Mouse (Mus musculus) spleen, adult 2 months (tissue): ENCODE results near the gene Ugt1a8. TPM values are rescaled to one million over a fixed set of nuclear protein-coding genes. Genes with fewer than 3 reads are reported as not detected.
A peak's percentile ranks its signal among the peaks of the same experiment; 100 is the strongest.

ENCODE experiments used
- DNase-seq, 2 experiments: peaks; one replicate each; pipeline versions ENCODE4 v3.0.0 to v3.0.0-alpha.2; 2012 to 2021; ENCODE audit warnings: low spot score in 2 of 2, low read depth in 1 of 2
- H3K27ac ChIP-seq: fragments of 200-500 bp; 2 replicates; pipeline ENCODE4 v1.5.1; 2012; ENCODE audit warnings: low read length, inconsistent platforms; ENCODE audit not compliant: insufficient read depth
- H3K27me3 ChIP-seq: fragments of 200-500 bp; 2 replicates; pipeline ENCODE4 v1.6.1; 2012; ENCODE audit warnings: mild to moderate bottlenecking, moderate library complexity, low read length, inconsistent platforms; ENCODE audit not compliant: control insufficient read depth, insufficient read depth
- H3K36me3 ChIP-seq: fragments of 200-500 bp; 2 replicates; pipeline ENCODE4 v1.6.1; 2012; ENCODE audit warnings: mild to moderate bottlenecking, low read length, inconsistent platforms; ENCODE audit not compliant: control insufficient read depth, insufficient read depth
- H3K4me1 ChIP-seq: fragments of 200-500 bp; 2 replicates; pipeline ENCODE4 v1.6.1; 2011; ENCODE audit warnings: inconsistent platforms; ENCODE audit not compliant: control insufficient read depth, insufficient read depth, insufficient read length
- H3K4me3 ChIP-seq: fragments of 200-500 bp; 2 replicates; pipeline ENCODE4 v1.5.1; 2011; ENCODE audit warnings: mild to moderate bottlenecking, inconsistent platforms; ENCODE audit not compliant: insufficient read depth, insufficient read length; ENCODE audit errors: extremely low read depth
- CTCF ChIP-seq: fragments of 200-500 bp; IDR thresholded peaks from 2 replicates; pipeline ENCODE4 v1.5.1; 2011; ENCODE audit warnings: mild to moderate bottlenecking, inconsistent platforms; ENCODE audit not compliant: insufficient read depth, insufficient read length, insufficient replicate concordance; ENCODE audit errors: extremely low read depth
- POLR2A ChIP-seq: fragments of 200-500 bp; IDR thresholded peaks from 2 replicates; pipeline ENCODE4 v1.6.1; 2011; ENCODE audit warnings: low read depth, low read length, inconsistent platforms
- WGBS: fragments of 180-500 bp; shearing (Covaris S2); methylation state at CpG from one replicate; pipeline ENCODE4 v1.1.7; 2018; 5-methylcytosine and 5-hydroxymethylcytosine counted together
- polyA plus RNA-seq: library from polyadenylated mRNA; depleted of rRNA; stranded (reverse); fragments of >200 nt; gene quantifications from 2 replicates; pipeline ENCODE4 v1.2.3, GENCODE M21; 2012

Gene Ugt1a8
- polyA plus RNA-seq, 1 experiment: not detected

DNA sequence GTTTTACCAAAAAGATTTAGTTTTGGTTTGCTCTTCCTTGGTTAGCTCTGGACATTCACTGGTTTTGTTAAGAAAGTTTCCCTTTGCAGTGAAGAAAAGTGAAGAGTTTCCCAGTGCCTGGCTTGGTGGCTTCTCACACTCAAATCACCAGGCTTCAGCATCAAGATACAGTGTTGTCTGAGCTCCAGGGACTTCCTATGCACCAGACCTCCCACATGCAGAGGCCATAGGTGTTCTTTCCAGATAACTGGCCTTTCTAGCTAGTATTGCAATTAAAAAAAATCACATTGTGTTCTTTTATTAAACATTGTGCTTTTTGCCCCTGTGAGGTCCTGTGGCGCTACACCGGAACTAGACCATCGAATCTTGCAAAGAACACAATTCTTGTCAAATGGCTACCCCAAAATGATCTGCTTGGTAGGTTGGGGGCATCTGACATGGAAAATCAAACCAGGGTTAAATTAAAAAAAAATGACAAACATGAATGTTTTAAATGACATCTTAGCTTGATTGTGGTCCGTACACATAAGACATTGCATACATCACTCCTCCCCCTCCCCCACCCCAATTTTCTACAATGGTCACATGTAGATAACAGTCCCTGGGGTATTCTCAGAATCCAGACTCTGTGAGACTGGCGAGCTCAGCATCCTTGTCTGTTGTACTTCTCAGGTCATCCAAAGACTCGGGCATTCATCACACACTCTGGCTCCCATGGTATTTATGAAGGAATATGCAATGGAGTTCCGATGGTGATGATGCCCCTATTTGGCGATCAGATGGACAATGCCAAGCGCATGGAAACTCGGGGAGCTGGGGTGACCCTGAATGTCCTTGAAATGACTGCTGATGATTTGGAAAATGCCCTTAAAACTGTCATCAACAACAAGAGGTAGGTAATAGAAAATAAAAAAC is 128.1 kb downstream of the Ugt1a8 start:
- no peak for TF ChIP-seq CTCF
- TF ChIP-seq POLR2A: no peak
- Histone ChIP-seq H3K4me1 (no peaks in the 10 kb centered on the region), H3K36me3 (no peaks in the 10 kb centered on the region), H3K27me3 (no peaks in the 10 kb centered on the region), H3K4me3 (no peak overlapping the region), H3K27ac (no peak overlapping the region)
- peak in 1 of 2 experiments; percentile 2 for DNase-seq
- WGBS: 72% methylated on average over 10 of the region's 10 CpGs

DNA sequence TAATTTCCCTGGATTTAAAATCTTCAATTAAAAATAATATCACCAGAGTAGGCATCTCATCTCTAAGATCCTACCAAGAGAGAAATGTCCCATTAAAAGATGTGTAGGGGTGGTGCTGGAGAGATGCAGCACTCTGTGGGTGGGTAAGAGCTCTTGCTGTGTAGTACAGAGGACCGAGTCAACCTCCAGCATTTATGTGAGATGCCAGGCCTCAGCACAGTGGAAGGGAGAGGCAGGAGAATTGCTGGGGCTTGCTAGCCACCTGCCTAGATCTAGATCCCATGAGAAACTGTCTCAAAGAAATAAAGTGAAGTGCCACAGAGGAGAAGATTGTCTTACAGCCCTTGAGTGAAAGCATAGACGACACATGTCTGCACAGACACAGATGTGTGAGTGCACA is 128.9 kb downstream of the Ugt1a8 start:
- Histone ChIP-seq H3K4me3 (no peak overlapping the region), H3K27ac (no peak overlapping the region), H3K36me3 (no peaks in the 10 kb centered on the region), H3K4me1 (no peaks in the 10 kb centered on the region), H3K27me3 (no peaks in the 10 kb centered on the region)
- TF ChIP-seq CTCF: no peak
- TF ChIP-seq POLR2A: no peak
- 57% methylated on average over 2 of the region's 2 CpGs for WGBS
- DNase-seq: no peak

DNA sequence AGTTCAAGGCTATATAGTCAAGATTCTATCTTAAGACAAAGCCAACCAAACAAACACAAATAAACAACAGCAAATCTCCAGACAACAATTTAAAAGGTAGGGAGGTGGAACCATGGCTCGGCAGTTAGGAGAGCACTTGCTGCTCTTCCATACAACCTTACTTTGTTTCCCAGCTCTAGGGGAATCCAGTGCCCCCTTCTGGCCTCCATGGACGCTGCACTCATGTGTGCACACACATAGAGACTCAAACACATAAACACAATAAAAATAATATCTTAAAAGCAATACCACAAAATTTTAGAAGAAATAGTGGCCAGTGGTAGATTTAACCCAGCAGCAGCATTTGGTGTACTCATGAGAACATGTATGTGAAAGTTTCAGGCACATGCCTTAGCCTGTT is 129.5 kb downstream of the Ugt1a8 start:
- no peak overlapping the region for H3K27ac ChIP-seq
- no peak for DNase-seq
- no peaks in the 10 kb centered on the region for H3K36me3 ChIP-seq
- no peak overlapping the region for H3K4me3 ChIP-seq
- no peaks in the 10 kb centered on the region for H3K27me3 ChIP-seq
- no peaks in the 10 kb centered on the region for H3K4me1 ChIP-seq
- no peak for TF ChIP-seq CTCF
- TF ChIP-seq POLR2A: no peak
- 62% methylated on average over 2 of the region's 2 CpGs for WGBS

DNA sequence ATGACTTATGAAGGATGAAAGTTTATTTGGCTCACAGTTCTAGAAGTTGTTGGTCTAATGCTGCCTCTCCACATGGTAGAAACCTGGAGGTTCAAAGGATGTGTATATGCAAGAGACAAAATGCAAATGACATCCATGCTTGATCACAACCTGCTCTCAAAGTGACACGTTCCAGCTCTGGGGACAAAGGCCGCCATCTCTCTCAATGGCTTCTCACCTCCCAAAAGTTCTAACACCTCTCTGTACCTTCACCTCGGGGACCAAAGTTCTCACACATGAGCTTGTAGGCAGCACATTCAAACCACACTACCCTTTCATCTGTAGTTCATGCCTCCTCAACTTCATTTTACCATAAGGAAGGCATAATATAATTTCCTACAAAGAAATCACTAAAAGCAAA is 130.0 kb downstream of the Ugt1a8 start:
- H3K4me1 ChIP-seq: no peaks in the 10 kb centered on the region
- H3K4me3 ChIP-seq: no peak overlapping the region
- 36% methylated on average over 3 of the region's 3 CpGs for WGBS
- H3K36me3 ChIP-seq: no peaks in the 10 kb centered on the region
- TF ChIP-seq POLR2A (no peak), CTCF (no peak)
- no peaks in the 10 kb centered on the region for H3K27me3 ChIP-seq
- DNase-seq: peak in 1 of 2 experiments; percentile 3
- no peak overlapping the region for H3K27ac ChIP-seq

DNA sequence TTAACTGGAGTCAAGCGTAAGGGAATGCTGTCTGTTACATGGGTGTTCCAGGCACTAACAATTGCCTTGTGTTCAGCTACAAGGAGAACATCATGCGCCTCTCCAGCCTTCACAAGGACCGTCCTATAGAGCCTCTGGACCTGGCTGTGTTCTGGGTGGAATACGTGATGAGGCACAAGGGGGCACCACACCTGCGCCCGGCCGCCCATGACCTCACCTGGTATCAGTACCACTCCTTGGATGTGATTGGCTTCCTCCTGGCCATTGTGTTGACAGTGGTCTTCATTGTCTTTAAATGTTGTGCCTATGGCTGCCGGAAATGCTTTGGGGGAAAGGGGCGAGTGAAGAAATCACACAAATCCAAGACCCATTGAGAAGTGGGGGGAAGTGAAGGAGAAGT is 130.4 kb downstream of the Ugt1a8 start:
- Histone ChIP-seq H3K4me3 (no peak overlapping the region), H3K4me1 (no peaks in the 10 kb centered on the region), H3K27me3 (no peaks in the 10 kb centered on the region), H3K27ac (no peak overlapping the region), H3K36me3 (no peaks in the 10 kb centered on the region)
- no peak for TF ChIP-seq CTCF
- TF ChIP-seq POLR2A: no peak
- 74% methylated on average over 9 of the region's 9 CpGs for WGBS
- no peak for DNase-seq

DNA sequence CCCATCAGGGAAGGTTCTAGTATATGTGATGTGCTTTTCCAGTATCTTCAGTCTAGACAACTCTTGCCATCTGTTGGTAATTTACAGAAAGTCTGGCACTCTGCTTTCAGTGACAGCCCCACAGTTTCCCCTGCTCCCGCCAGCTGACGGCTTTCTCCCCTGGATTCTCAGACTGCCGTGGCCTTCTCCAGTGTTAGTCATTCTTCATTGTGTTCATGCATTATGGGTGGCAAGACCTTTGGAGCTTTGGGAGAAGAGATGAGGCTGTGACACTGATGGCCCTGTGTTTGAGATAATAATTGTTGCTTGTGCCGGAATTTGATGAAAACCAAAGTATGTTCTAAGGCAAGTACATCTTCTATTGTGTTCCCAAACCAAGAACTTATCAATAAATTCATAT is 131.0 kb downstream of the Ugt1a8 start:
- WGBS: 53% methylated on average over 4 of the region's 4 CpGs
- Histone ChIP-seq H3K4me3 (no peak overlapping the region), H3K4me1 (no peaks in the 10 kb centered on the region), H3K27ac (no peak overlapping the region), H3K27me3 (no peaks in the 10 kb centered on the region), H3K36me3 (no peaks in the 10 kb centered on the region)
- DNase-seq: no peak
- no peak for TF ChIP-seq POLR2A
- TF ChIP-seq CTCF: no peak

DNA sequence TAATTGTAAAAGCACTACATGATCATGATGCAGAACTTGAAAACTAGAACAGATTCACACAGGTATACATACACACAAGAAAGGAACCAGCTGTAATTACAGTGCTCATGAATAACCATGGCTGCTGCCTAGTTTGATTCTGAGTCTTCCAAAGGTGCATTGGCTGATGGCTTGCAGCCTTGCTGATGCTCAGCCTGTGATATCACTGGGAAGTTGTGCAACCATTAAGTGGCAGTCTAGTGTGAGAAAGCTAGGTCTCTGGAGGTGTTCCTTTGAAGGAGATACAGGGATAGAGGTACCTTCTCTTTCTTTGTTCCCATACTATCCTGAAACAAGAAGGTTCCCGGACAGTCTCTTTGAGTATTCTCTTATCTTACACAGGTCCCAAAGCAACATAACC is 131.4 kb downstream of the Ugt1a8 start:
- no peak for TF ChIP-seq POLR2A
- H3K4me1 ChIP-seq: no peaks in the 10 kb centered on the region
- no peaks in the 10 kb centered on the region for H3K36me3 ChIP-seq
- H3K27me3 ChIP-seq: no peaks in the 10 kb centered on the region
- 16% methylated on average over 1 of the region's 1 CpGs for WGBS
- DNase-seq: no peak
- H3K4me3 ChIP-seq: no peak overlapping the region
- H3K27ac ChIP-seq: no peak overlapping the region
